Mouse (Mus musculus) forebrain, postnatal 0 days (tissue): ENCODE data around the gene Srrm4. TPM values are rescaled to one million over a fixed set of nuclear protein-coding genes. Genes with fewer than 3 reads are reported as not detected.

ENCODE experiments used
- ATAC-seq: fragments of 200-750 bp; cut with Nextera tagmentation; 2 replicates; pipeline ENCODE4 v1.8.0; 2017; ENCODE audit warnings: mild to moderate bottlenecking, moderate library complexity
- DNase-seq: peaks from one replicate; pipeline ENCODE4 v3.0.0-alpha.2; 2015
- H3K27ac ChIP-seq: fragments of 300-500 bp; sonication (generic); 2 replicates; pipeline ENCODE4 v1.5.1; 2014; ENCODE audit warnings: low read depth, mild to moderate bottlenecking, antibody characterized with exemption, low read length, moderate library complexity, mixed read lengths
- H3K27me3 ChIP-seq: fragments of 300-500 bp; sonication (generic); 2 replicates; pipeline ENCODE4 v1.6.1; 2014; ENCODE audit warnings: mild to moderate bottlenecking, low read length, mixed read lengths; ENCODE audit not compliant: insufficient read depth
- H3K36me3 ChIP-seq: fragments of 300-500 bp; sonication (generic); 2 replicates; pipeline ENCODE4 v1.6.1; 2014; ENCODE audit warnings: mild to moderate bottlenecking, moderate library complexity; ENCODE audit not compliant: insufficient read depth
- H3K4me1 ChIP-seq: fragments of 300-500 bp; sonication (generic); 2 replicates; pipeline ENCODE4 v1.6.1; 2014; ENCODE audit warnings: antibody characterized with exemption; ENCODE audit not compliant: insufficient read depth
- H3K4me2 ChIP-seq: fragments of 300-500 bp; sonication (generic); 2 replicates; pipeline ENCODE4 v1.6.1; 2014; ENCODE audit warnings: low read depth, mild to moderate bottlenecking, moderate library complexity
- H3K4me3 ChIP-seq: fragments of 300-500 bp; sonication (generic); 2 replicates; pipeline ENCODE4 v1.5.1; 2014; ENCODE audit warnings: low read depth, low read length, mixed read lengths
- H3K9ac ChIP-seq: fragments of 300-500 bp; sonication (generic); 2 replicates; pipeline ENCODE4 v1.6.1; 2014; ENCODE audit warnings: mild to moderate bottlenecking
- H3K9me3 ChIP-seq: fragments of 300-500 bp; sonication (generic); 2 replicates; pipeline ENCODE4 v1.6.1; 2016; ENCODE audit warnings: low read length
- CTCF ChIP-seq: sonication (generic); IDR thresholded peaks from 2 replicates; pipeline ENCODE4 v1.5.1; 2016; ENCODE audit warnings: antibody characterized with exemption, control low read depth, low read depth
- WGBS: fragments of 180-500 bp; shearing (Covaris S2); extraction: QIAGEN DNeasy Blood & Tissue Kit; methylation state at CpG from one replicate; pipeline ENCODE4 v1.1.7; 2014; 5-methylcytosine and 5-hydroxymethylcytosine counted together
- polyA plus RNA-seq: library from polyadenylated mRNA; unstranded; fragments of >200 nt; fragmentation: Nextera tagmentation; extraction: Ambion mirVana; gene quantifications from 2 replicates; pipeline ENCODE4 v1.2.1, GENCODE M21; 2015
- total RNA-seq: library from RNA; depleted of rRNA; stranded (reverse); fragments of >200 nt; gene quantifications from 2 replicates; pipeline ENCODE4 v1.2.3, GENCODE M21; 2014

Gene Srrm4
- total and polyA plus RNA-seq, 2 experiments from 2014 or later: 12.7 to 16.4 TPM

- H3K9ac ChIP-seq: no peak overlapping the region
- no peak overlapping the region for H3K27ac ChIP-seq
- no peaks in the 10 kb centered on the region for H3K27me3 ChIP-seq
- H3K4me3 ChIP-seq: no peak overlapping the region
- H3K9me3 ChIP-seq: no peaks in the 10 kb centered on the region
- no peaks in the 10 kb centered on the region for H3K36me3 ChIP-seq
- DNase-seq: no peak
- H3K4me2 ChIP-seq: no peak overlapping the region
- no peaks in the 10 kb centered on the region for H3K4me1 ChIP-seq
- 6% methylated on average over 15 of the region's 16 CpGs for WGBS
- ATAC-seq: no peak
- no peak for TF ChIP-seq CTCF
Observed at GRCm38 (mm10) chr5:116409689-116410590, 181.7 kb downstream of the Srrm4 start.

GRCm38 (mm10) chr5:116408965-116409364, 182.7 kb downstream of the Srrm4 start:
- Histone ChIP-seq H3K4me1 (no peaks in the 10 kb centered on the region), H3K4me3 (no peak overlapping the region), H3K9ac (no peak overlapping the region), H3K27me3 (no peaks in the 10 kb centered on the region), H3K4me2 (no peak overlapping the region), H3K27ac (no peak overlapping the region), H3K36me3 (no peaks in the 10 kb centered on the region), H3K9me3 (no peaks in the 10 kb centered on the region)
- 66% methylated on average over 9 of the region's 9 CpGs for WGBS
- DNase-seq (no peak), ATAC-seq (no peak)
- peak; percentile 41 for TF ChIP-seq CTCF

GRCm38 (mm10) chr5:116407936-116408335, 183.7 kb downstream of the Srrm4 start:
- ATAC-seq: 0 out of 2 replicates have a peak, but pooled peaks have one; percentile 8
- WGBS: 7% methylated on average over 6 of the region's 6 CpGs
- Histone ChIP-seq H3K36me3 (no peaks in the 10 kb centered on the region), H3K9ac (no peak overlapping the region), H3K4me3 (no peak overlapping the region), H3K9me3 (no peaks in the 10 kb centered on the region), H3K27ac (no peak overlapping the region), H3K27me3 (no peaks in the 10 kb centered on the region), H3K4me1 (no peaks in the 10 kb centered on the region), H3K4me2 (no peak overlapping the region)
- DNase-seq: no peak
- TF ChIP-seq CTCF: no peak

GRCm38 (mm10) chr5:116407321-116407720, 184.3 kb downstream of the Srrm4 start:
- DNase-seq: no peak
- no peak overlapping the region for H3K4me2 ChIP-seq
- WGBS: 6% methylated on average over 4 of the region's 4 CpGs

GRCm38 (mm10) chr5:116406507-116406906, 185.1 kb downstream of the Srrm4 start:
- ATAC-seq (no peak), DNase-seq (no peak)
- Histone ChIP-seq H3K36me3 (no peaks in the 10 kb centered on the region), H3K27ac (no peak overlapping the region), H3K27me3 (no peaks in the 10 kb centered on the region), H3K9me3 (no peaks in the 10 kb centered on the region), H3K9ac (no peak overlapping the region), H3K4me1 (no peaks in the 10 kb centered on the region), H3K4me2 (no peak overlapping the region), H3K4me3 (no peak overlapping the region)
- WGBS: 63% methylated on average over 3 of the region's 3 CpGs
- TF ChIP-seq CTCF: no peak

More at GRCm38 (mm10) chr5:116407321-116407720, 184.3 kb downstream of the Srrm4 start:
- TF ChIP-seq CTCF: no peak
- Histone ChIP-seq H3K36me3 (no peaks in the 10 kb centered on the region), H3K4me1 (no peaks in the 10 kb centered on the region), H3K9me3 (no peaks in the 10 kb centered on the region), H3K27ac (no peak overlapping the region), H3K27me3 (no peaks in the 10 kb centered on the region), H3K4me3 (no peak overlapping the region), H3K9ac (no peak overlapping the region)
- no peak for ATAC-seq

GRCm38 (mm10) chr5:116405934-116406333, 185.7 kb downstream of the Srrm4 start:
- Histone ChIP-seq H3K9me3 (no peaks in the 10 kb centered on the region), H3K4me2 (no peak overlapping the region), H3K27ac (no peak overlapping the region), H3K36me3 (no peaks in the 10 kb centered on the region), H3K9ac (no peak overlapping the region), H3K4me1 (no peaks in the 10 kb centered on the region), H3K4me3 (no peak overlapping the region), H3K27me3 (no peaks in the 10 kb centered on the region)
- DNase-seq: no peak
- no peak for TF ChIP-seq CTCF
- WGBS: 95% methylated on average over 1 of the region's 1 CpGs
- ATAC-seq: no peak

GRCm38 (mm10) chr5:116404063-116404462, 187.6 kb downstream of the Srrm4 start:
- Histone ChIP-seq H3K36me3 (no peaks in the 10 kb centered on the region), H3K9me3 (no peaks in the 10 kb centered on the region), H3K4me1 (no peaks in the 10 kb centered on the region), H3K4me3 (no peak overlapping the region), H3K27ac (no peak overlapping the region), H3K9ac (no peak overlapping the region), H3K27me3 (no peaks in the 10 kb centered on the region), H3K4me2 (no peak overlapping the region)
- WGBS: 83% methylated on average over 2 of the region's 2 CpGs
- DNase-seq (no peak), ATAC-seq (no peak)
- TF ChIP-seq CTCF: no peak
